Mouse (Mus musculus): Measurements from ENCODE around the gene Slc25a48.

Gene Slc25a48

DNA sequence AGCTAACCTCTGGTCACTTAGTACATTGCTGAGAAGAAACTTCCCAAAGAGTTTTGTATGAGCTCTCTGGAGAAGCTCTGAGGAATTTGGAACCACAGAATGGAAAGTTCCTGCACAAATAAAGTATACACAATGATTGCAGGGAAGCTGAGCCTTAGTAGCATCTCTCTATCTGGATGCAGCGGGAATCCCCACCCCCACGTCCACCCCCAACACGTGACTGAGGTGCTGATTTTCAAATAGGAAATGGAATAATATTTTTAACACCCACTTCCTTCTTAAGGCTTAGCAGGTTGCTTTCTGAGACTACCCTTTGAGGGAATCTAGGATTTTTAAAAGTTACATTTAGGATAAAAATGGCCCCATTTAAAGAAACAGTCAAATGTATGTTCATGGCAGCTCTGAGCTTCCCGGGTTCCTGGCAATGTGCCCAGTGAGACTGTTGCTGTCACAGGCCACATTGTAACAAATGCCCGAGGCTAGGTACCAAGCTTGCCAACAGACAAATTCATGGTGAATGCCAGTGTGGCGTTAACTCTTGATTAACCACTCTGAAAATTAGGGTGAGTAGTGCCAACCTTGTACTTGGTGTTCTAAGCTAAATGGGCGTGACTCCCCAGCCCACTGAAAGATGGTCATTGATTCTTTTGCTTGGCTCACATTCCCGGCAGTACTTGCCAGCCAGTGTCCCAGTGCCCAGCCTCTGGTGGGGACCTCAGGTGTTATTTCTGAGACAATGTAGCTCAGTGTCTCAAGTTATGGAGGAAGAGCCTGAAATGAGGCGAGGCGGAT is 11.3 kb downstream of the Slc25a48 start:
- no peak for DNase-seq (ENCODE audit: low spot score in 2 of 2)

DNA sequence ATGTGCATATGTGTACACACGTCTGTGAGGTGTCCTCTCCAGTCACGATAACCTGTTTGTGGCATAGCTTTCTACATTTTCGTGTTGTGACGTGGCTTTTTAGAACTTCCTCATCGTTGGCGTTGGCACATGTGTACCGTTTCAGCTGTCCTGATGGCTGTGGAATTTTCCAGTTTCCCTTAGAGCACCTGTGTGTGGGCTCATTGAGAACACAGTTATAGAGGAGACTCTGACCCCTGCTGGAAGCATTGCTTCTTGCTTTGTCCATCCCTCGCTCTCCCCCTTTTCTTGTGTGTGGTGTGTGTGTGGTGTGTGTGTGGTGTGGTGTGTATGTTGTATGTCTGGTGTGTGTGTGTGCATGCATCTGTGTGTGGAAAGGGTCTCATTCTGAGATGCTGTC is 11.9 kb downstream of the Slc25a48 start:
- DNase-seq (ENCODE audit: low spot score in 2 of 2), result no peak

DNA sequence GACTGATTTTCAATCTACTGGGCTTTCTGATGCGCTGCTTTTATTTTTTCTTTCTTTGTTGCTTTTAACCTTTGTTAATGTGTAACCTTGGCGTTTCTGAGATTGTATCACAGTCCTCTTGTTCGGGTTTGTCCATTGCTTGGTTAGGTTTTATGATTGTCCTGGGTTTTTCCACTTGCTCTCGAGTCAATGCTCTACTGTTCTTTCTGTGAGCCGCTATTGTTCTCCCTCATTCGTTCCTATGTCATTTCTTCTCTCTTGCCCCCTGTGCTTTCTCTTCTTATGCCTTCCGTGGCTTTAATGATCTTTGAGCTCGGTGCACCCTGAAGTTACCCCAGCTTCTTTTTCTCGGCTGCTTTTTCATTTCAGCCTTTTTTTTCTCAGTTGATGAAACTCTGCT is 19.8 kb downstream of the Slc25a48 start:
- DNase-seq (ENCODE audit: low spot score in 2 of 2), result no peak

DNA sequence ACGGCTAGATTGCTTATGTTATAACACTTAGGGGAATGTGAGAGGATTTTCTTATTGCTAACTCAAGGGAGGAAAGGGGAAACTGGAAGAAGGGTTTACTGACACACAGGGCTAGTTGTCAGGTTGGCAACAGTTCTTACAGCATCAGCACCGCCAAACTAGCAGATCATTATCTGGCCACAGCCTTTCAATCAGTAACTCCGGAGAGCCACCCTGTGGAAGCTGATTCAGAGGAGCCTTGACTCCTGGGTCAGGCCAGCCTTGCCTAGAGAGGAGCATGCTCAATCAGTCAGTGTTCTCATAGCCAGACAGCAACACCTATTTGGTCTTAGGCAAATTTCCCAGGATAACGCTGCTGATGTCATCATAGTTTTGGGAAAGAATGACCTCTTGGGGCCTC is 23.3 kb downstream of the Slc25a48 start:
- no peak for DNase-seq (ENCODE audit: low spot score in 2 of 2)

DNA sequence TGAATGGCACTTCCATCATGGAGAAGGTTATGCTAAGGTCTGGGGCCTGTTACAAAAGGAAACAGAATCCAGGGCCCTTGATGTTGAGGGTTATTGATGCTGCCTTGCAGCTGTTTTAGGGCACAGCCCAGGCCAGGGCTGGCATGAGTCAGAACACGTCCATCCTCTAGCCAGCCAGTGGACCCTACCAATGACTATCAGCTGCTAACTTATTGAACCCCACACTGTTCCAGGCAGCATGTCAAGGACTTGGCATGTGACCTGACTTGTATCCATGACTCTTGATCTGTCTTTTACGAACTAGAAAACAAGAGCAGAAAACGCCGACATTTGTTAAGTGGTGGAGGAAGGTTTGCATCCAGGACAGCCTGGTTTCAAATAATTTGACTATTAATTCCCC is 24.6 kb downstream of the Slc25a48 start:
- DNase-seq (ENCODE audit: low spot score in 2 of 2), result no peak

DNA sequence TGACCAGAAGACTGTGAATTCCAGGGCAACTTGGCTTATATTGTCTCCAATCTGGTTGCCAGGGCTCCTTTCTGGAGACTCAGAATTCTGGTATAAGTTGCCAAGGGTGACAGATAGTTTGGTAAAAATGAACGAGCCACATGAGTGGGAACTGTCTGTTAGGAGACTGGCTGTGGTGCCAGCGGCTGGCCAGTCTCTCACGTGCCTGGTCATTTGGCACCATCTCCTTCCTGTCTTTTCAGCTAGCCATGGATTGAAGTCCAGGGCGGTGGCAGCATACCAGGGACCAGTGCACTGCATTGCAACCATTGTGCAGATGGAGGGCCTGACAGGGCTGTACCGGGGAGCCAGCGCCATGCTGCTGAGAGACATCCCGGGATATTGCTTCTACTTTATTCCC is 25.1 kb downstream of the Slc25a48 start:
- no peak for DNase-seq (ENCODE audit: low spot score in 2 of 2)

DNA sequence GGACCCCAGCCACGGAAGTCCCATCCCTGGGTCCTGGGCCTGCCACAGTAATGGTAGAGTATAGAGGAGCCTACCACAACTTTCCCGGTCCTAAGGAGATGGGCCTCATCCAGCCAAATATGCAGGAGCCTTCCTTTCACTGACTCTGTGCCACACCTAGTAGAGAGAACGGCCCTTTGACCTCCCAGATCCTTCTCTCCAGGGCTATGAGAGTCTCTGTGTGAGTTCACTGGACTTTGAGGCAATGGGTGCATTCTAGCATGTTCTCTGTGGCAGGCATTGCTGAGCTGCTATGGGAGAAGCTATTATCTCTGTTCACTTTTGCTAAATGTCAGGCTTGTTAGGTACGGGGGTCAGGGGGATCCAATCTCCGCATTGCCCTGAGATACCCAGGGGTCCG is 25.6 kb downstream of the Slc25a48 start:
- no peak for DNase-seq (ENCODE audit: low spot score in 2 of 2)

DNA sequence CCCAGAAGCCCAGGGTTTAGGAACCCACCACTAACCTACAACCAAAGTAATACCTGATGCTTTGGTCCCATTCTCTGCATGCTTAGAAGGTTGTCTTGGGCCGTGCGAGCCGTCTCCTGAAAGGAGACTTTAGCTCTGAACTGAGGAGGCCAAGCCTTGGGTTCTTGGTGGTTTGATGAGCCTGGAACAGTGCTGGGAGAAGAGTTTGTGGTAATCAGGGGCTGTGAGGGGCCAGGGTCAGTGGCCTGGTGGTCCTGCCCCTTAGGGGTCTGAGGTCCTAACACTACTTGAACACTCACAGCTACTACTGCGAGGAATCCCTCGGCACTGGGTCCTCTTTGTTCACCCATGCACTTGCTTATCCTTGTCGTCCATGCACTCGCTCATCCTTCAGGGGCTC is 29.6 kb downstream of the Slc25a48 start:
- no peak for DNase-seq (ENCODE audit: low spot score in 2 of 2)

DNA sequence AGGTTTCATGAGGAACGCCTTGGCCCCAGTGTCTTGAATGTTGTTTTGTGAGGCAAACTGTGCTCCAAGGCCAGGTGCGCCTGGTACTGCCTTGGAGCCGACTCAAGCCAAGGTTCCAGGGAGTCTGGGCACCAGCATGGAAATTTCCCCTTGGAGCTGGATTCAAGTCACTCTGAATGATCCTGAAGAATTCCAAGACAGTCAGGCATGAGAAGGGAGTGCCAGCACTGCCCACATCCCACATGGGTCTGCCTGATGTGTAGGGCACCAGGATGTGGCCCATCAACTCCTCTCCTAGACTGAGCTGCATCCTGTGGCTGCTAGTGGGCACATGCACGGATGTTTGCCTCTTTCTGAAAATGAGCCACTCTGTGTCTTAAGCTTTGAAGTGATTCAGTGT is 30.4 kb downstream of the Slc25a48 start:
- DNase-seq (ENCODE audit: low spot score in 2 of 2), result no peak

DNA sequence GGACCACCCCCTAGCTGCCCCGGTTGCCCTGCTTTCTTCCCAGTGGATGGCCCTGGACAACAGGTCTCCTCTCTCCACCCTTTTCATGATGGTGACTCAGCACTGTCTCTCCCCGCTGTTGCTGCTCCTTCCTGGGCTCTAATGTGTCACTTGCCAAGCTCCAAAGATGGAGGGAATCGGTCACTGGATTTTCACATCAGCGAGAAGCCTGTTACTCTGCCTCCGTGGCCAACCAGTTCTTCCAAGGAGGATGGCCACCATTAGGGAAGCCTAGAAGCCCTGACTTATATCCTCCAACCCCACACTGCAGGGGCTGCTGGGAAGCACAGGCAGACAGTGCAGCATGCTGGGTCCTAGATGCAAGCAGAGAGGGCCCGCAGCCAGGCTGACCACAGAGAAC is 33.1 kb downstream of the Slc25a48 start:
- DNase-seq (ENCODE audit: low spot score in 2 of 2), result no peak

DNA sequence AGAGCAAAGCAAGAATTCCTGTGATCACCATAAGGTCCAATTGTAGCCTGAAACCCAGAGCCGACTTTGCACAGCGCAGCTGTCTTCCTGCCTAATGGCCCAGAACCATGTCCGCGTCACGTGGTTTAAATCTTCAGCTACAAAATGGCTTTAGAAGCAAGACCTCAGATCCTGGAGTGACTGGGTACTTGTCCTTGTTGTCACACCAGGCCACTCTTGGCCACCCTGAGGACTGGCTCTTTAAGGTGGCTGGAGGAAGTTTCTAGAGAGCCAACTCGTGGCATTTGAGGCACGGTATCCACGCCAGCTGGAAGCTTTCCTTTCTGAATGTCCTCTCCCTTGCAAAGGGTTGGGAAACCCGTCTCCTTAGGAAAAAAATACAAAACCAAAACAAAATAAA is 33.8 kb downstream of the Slc25a48 start:
- no peak for DNase-seq (ENCODE audit: low spot score in 2 of 2)

DNA sequence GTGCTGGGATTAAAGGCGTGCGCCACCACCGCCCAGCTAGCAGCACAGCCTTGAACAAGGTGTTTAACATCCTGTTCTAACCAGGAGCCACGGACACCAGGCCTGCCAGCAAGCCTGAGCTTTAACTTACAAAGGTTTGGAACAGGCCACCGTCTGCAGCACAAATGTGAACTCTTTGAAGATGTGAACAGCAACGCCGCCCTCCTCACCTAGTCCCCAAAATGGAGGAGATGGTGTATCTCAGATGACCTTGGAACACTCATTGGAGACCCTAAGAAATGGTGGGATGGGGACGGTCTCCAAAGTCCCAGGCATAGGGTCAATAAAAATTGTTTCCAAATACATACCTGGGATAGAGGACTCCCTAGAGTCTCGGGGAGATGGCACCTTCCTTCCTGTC is 34.5 kb downstream of the Slc25a48 start:
- no peak for DNase-seq (ENCODE audit: low spot score in 2 of 2)

DNA sequence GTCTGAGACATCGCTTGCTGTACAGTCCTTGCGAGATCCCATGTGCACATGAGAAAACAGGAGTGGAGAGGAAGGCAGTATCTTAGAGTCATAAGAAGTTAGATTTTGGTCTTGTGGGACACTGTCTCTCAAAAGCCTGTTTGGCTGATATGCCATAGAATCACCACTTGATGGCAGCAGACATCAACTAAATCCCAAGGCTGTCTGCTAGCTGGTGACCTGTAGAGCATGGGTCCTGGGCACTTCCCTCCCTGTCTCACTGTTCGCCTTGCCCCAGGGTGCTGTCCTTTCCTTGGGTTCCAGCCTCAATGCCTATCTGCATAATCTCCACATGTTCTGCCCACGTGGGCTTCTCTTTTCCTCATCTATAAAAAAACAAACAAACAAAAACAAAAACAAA is 37.2 kb downstream of the Slc25a48 start:
- DNase-seq (ENCODE audit: low spot score in 2 of 2), result no peak

DNA sequence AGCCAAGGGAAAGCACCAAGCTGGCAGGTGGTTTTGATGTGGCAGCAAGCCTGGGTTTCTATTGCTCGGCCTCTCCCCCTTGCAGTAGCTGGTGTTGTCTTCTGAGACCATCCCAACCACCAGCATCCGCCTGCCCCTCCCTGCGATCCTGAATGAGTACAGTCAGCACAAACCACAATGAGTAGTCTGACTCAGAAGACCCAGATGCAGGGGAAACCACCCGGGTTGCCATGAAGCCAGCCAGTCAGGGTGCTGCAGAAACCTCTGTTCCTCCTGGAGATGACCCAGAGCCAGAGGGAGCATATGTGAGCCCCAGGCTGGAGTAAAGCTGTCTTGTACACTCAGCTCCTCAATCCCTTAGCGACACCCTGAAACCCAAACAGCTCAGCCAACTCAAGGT is 38.6 kb downstream of the Slc25a48 start:
- no peak for DNase-seq (ENCODE audit: low spot score in 2 of 2)

DNA sequence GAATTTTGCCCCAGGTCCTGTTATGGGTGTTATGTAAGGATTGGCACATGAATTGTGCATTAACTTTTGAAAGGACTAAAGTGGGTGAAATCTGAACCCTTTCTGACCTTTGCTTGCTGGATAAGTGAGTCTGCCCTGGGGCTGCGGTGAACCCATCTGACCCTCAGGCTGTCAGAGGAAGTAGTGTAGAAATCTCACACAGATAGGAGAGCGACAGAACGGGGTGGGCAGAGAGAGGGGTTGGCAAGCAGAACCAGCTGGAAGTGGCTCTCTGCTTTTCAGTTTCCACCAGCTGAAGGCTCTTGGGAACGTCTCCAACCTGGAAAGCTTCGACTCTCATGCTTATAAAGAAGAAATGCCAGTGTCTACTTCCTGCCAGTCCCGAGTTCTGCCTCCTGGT is 39.1 kb downstream of the Slc25a48 start:
- no peak for DNase-seq (ENCODE audit: low spot score in 2 of 2)

DNA sequence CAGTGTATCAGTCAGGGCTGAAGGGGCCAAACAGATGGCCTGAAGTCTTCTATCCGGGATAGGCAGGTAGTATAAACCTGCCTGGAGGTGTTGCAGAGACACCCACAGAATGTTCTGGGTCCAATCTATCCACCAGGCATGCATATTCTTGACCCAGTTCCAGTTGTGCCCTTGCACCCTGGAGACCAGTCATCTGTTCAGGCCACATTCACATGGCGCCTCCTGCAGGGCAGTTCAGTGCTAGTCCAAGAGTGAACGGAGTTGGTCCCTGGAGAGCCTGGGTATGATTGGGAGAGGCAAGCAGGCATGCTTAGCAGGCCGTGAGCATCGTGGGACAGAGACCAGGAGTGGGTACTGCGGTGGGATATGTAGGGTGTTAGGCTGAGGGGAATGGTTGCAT is 39.9 kb downstream of the Slc25a48 start:
- no peak for DNase-seq (ENCODE audit: low spot score in 2 of 2)

DNA sequence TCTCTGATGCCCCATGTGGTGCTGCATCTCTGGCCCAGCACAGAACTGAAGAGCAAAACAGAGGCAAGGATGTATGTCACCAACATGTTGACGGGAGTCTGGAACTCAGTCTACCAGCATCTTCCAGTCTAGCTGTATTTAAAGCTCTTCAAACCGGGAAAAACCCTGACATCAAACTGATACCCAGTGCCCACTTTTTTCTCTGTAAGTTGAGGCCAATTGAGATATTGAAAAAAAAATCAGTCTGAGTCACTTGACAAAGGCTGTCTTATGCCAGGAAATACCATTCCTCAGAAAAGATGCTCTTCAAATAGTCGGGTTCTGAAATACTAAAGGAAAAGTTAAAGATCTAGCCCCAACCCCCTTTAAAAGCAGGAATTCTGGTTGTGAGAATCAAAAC is 44.0 kb downstream of the Slc25a48 start, which contains the start of gene Il9:
Gene Il9, minus strand, starts transcription at position 101 of the 400 bp plus-strand sequence.
- no peak for DNase-seq (ENCODE audit: low spot score in 2 of 2)

DNA sequence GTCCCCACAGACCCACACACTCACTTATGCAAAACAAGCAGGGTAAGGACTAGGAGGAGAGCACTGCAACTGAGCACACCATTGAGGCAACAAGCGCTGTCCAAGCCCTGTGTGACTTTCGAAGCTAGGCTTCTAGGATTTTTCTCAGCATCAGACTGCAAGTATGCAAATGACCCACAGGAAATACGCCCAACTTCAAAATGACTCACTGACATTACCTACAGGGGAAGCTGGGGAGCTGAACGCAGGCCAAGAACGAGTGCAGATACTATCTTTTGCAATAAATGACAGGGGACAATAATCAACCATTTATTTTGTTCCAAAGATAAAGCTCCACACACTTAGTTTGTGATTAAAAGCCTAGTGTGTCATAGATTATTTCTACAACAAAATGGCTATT is 49.9 kb downstream of the Slc25a48 start:
- DNase-seq (ENCODE audit: low spot score in 2 of 2), result no peak

DNA sequence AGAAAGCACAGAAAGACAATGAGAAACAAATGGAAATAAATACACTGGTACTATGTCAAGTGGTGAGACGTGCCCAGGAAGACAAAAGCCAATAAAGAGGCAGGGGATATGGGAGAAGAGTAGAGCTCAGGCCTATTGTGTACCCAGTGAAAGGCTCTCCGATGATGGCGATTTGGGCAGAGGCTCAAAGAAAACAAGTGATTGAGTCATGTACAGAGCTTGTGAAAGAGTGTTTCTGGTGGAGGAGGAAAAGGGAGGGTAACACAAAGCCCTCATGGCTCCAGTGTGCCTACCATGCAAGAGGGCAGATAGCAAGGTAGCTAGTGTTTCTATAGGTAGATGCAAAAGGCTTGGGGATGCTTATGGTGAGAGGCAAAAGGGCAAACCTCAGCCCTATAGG is 56.3 kb downstream of the Slc25a48 start:
- no peak for DNase-seq (ENCODE audit: low spot score in 2 of 2)

DNA sequence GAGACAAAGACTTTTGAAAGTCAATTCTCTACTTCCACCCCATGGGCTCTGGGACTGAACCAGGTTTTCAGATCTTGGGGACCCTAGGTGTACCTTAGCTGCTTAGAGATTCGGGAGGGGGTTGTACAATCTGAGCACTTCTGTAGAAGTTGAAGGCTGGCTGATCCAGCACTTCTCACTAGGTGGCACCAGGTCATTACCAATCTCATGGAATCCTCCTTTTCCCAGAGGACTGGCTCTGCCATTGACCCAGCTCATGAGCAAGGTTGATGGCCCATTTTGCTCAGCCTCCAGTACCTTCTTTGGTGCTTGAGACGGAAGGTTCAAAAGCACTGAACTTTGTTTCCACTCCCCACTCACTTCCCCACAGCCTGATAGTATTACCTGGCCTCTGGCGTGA is 62.0 kb downstream of the Slc25a48 start:
- no peak for DNase-seq (ENCODE audit: low spot score in 2 of 2)

DNA sequence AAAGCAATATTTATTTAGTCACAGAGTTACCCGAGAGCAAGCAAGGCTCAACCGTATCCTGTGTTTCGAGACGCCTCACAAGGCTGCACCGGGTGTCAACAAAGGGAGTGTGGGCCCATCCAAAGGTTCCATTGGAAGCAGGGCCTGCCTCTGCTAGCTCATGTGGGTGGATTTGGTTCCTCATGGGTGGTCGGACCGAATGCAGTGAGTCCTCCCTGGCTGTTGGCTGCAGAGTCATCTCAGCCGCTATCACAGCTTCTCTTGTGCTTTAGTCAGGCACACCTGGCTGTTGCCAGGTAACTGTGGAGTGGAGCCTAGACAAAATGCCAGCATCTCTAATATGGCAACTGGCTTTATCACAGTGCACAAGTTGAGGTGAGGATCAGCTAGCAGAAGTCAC is 62.5 kb downstream of the Slc25a48 start:
- no peak for DNase-seq (ENCODE audit: low spot score in 2 of 2)

DNA sequence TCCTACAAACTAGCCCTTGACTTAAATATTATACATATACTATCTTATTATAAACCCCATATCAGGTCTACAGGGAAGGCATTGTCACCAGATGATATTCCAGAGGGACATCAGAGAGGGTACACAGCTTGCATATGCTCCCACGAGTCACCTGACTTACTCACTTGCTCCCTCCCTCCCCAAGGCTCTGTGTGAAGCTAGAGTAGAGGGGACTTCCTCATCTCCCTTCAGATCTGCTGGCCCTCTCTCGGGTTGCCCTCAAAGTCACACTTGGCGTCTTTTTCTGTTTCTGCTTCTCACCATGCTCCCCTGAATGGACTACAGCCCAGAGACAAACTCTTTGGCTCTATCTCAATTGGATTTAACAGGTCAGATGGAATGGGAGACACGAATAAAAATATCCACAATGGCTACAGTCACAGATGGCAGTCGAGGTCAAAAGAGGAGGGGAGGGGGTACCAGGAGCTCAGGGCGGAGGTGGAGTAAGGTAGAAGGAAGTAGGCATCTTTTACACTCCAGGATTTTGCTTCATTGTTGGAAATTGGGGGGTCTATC is 63.8 kb downstream of the Slc25a48 start:
- no peak for DNase-seq (ENCODE audit: low spot score in 2 of 2)

DNA sequence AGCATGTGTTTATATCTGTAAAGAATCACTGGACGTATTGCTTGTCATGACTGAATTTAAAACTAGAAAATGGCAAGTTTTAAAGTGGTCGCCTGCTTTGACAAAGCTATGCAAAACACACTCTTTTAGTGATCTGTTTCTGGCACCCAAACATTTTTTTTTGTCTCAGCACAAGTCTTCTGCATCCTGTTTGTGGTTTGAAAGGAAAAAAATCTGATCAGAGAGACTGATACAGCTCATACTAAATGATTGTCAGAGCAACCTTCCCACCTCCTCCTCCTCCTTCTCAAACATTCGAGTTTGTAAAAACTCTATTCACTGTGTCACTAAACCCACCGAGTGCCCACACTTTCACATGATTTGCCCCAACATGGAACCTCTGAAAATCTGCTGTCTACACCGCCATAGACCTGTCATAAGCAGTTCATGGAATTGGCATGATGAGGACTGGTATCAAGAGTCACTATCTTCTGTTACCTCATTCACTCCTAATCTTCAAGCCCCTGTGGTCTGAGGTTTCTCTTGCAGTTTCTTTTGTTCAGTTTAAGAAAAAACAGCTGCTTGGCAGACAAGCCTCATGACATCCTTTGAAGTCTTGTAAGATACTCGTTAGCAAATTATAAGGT is 68.8 kb downstream of the Slc25a48 start:
- DNase-seq (ENCODE audit: low spot score in 2 of 2), result peak in 1 of 2 experiments; percentile 22

Measured in spleen, postnatal 4 days (tissue).